Comparison of ENCODE assay signal across 18 mouse cellular contexts in the genomic region with DNA sequence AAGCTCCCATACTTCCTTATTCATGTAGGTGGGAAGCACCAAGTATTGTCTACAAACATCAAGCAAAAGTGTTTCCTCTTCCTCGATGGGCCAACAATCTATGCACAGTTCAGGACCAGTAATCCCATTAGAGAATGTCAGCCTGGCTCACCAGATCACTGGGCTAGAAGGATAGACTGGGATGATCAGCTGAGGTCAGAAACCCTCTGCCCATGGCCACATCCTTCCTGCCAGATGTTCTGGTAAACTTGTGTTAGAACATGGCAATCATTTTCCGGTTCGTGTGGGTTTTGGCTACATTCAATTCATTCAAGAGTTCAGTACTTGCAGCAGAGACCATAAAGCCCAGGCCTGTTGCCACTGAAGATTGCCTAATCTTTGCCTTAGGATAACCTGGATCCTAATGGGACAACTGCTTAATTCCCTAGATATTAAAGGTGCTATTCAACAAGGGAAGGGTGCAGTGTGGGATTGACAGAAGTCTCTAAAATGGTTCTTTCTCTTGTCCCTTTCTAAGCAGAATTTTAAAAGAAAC. TPM values are rescaled to one million over a fixed set of nuclear protein-coding genes. Genes with fewer than 3 reads are reported as not detected.
DNase-seq lines count a peak whose midpoint lies in the region; ATAC-seq lines count a peak whose summit lies in the region.
"Had no signal": no experiment of that assay in that cellular context is flagged by ENCODE, and none has a peak within 500 bp of the region (broad histone marks: within the 10 kb centered on the region; RNA-seq: fewer than 3 reads in every experiment).

No protein-coding gene starts in this region.

- peak; percentile 25 for DNase-seq in thymus, postnatal 0 days (ENCODE audit: low spot score)
- no peak for DNase-seq in thymus, postnatal 14 days
- DNase-seq in layer of hippocampus, adult 18-20 months (ENCODE audit: low spot score in 2 of 2), result no peak
- DNase-seq in left cerebral cortex, adult 11 months (ENCODE audit: low spot score), result no peak
- DNase-seq: adrenal gland, adult 8-10 months; adrenal gland, postnatal 36 days; B cell, adult 2 months; cerebellum, adult 2 months; cerebellum, postnatal 10 days; embryo, embryonic 11 days; gastrocnemius, postnatal 10 days; heart, postnatal 10 days; heart, postnatal 4 days had no signal

- ATAC-seq in common myeloid progenitor, adult 5-6 weeks (replicated peaks; ENCODE audit: low read depth, poor library complexity, severe bottlenecking), result peak; percentile 99
- ATAC-seq in hematopoietic stem cell, adult 5-6 weeks (replicated peaks in 1 of 2; ENCODE audit: insufficient read depth in 1 of 2, low FRiP score in 2 of 2, low TSS enrichment in 1 of 2, low read depth in 1 of 2, poor library complexity in 2 of 2, severe bottlenecking in 2 of 2), result peak; percentile 87 to 88
- no peak for ATAC-seq in frontal cortex, adult (ENCODE audit: low TSS enrichment)
- ATAC-seq: forebrain, embryonic 15.5 days; intestine, embryonic 16.5 days had no signal

RNA-seq across cellular contexts. Expression of gene Lamc2, which starts 11.1 kb away (rescaled TPM):
- 12.2 and 14.7 TPM in 2 replicates for polyA plus RNA-seq in thymus, postnatal 0 days (2015; fragmentation: Nextera tagmentation; extraction: Ambion mirVana)
- not detected in 2 replicates for total RNA-seq in common myeloid progenitor, adult 5-6 weeks (2017)
- not detected in 2 replicates for total RNA-seq in hematopoietic stem cell, adult 5-6 weeks (2017)
- total RNA-seq in layer of hippocampus, adult 18-20 months (2021), result 1 to 10 TPM; 1.7 to 2.8 TPM
